Mouse (Mus musculus) intestine, embryonic 14.5 days (tissue): ENCODE results near the gene Tmie. TPM values are rescaled to one million over a fixed set of nuclear protein-coding genes. Genes with fewer than 3 reads are reported as not detected.
"Not testable (repeated sequence)": the region's sequence is repeated elsewhere in the genome, so short reads cannot be mapped to it uniquely, and the experiment has no call there.

Source experiments
- ATAC-seq: fragments of 200-750 bp; cut with Nextera tagmentation; replicated peaks from 2 replicates; pipeline ENCODE4 v1.8.0; 2017; ENCODE audit warnings: low read depth, moderate number of reproducible peaks, moderate TSS enrichment, moderate library complexity; ENCODE audit not compliant: low FRiP score, low TSS enrichment
- DNase-seq: peaks from one replicate; pipeline ENCODE4 v3.0.0-alpha.2; 2018; ENCODE audit warnings: low spot score
- H3K27ac ChIP-seq: fragments of 300-500 bp; sonication (generic); 2 replicates; pipeline ENCODE4 v1.5.1; 2014; ENCODE audit warnings: low read depth, mild to moderate bottlenecking, control low read depth
- H3K27me3 ChIP-seq: fragments of 300-500 bp; sonication (generic); replicated peaks from 2 replicates; pipeline ENCODE4 v1.6.1; 2014; ENCODE audit warnings: low read length, control low read depth; ENCODE audit not compliant: control insufficient read depth, insufficient read depth
- H3K36me3 ChIP-seq: fragments of 300-500 bp; sonication (generic); 2 replicates; pipeline ENCODE4 v1.6.1; 2014; ENCODE audit warnings: low read length, control low read depth; ENCODE audit not compliant: control insufficient read depth, insufficient read depth
- H3K4me1 ChIP-seq: fragments of 300-500 bp; sonication (generic); replicated peaks from 2 replicates; pipeline ENCODE4 v1.6.1; 2014; ENCODE audit warnings: low read length, control low read depth, mixed read lengths; ENCODE audit not compliant: control insufficient read depth, insufficient read depth
- H3K4me2 ChIP-seq: fragments of 300-500 bp; sonication (generic); 2 replicates; pipeline ENCODE4 v1.6.1; 2014; ENCODE audit warnings: low read length
- H3K4me3 ChIP-seq: fragments of 300-500 bp; sonication (generic); 2 replicates; pipeline ENCODE4 v1.5.1; 2014; ENCODE audit warnings: low read depth, low read length, control low read depth, mixed read lengths
- H3K9ac ChIP-seq: fragments of 300-500 bp; sonication (generic); 2 replicates; pipeline ENCODE4 v1.6.1; 2014; ENCODE audit warnings: mild to moderate bottlenecking, low read length
- H3K9me3 ChIP-seq: fragments of 300-500 bp; sonication (generic); 2 replicates; pipeline ENCODE4 v1.6.1; 2016; ENCODE audit warnings: low read length, control low read depth; ENCODE audit not compliant: control insufficient read depth
- WGBS: fragments of 180-500 bp; shearing (Covaris S2); extraction: QIAGEN DNeasy Blood & Tissue Kit; methylation state at CpG from one replicate; pipeline ENCODE4 v1.1.7; 2014; 5-methylcytosine and 5-hydroxymethylcytosine counted together
- polyA plus RNA-seq: library from polyadenylated mRNA; unstranded; fragments of >200 nt; fragmentation: Nextera tagmentation; extraction: Ambion mirVana; gene quantifications from 2 replicates; pipeline ENCODE4 v1.2.1, GENCODE M21; 2014

The Tmie gene
- polyA plus RNA-seq, 1 experiment from 2014 or later: 0.54 TPM

DNA sequence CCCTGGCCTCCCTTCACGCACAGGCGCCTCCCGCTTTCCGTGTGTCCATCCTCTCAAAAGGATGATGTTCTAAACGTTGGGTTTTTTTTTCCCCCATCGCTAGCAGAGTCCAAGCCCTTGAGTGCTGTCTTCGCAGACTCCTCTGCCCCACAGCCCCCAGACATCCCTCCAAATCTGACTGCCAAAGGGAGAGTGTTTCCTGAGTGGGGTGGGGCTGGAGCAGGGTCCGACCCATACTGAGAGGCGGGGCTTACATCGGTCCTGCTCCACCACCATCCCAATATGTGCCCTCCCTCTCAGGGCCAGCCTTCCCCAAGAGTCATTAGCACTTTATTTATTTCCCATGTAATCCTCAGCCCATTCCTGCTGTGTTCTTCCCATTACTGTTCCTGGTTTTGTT is 45.0 kb downstream of the Tmie start:
- Histone ChIP-seq H3K4me1 (no peaks in the 10 kb centered on the region), H3K9ac (no peak overlapping the region), H3K27ac (no peak overlapping the region), H3K27me3 (no peaks in the 10 kb centered on the region), H3K4me3 (no peak overlapping the region), H3K36me3 (no peaks in the 10 kb centered on the region), H3K4me2 (0 out of 2 replicates have a peak overlapping the region, but pooled peaks have one; percentile 13), H3K9me3 (no peaks in the 10 kb centered on the region)
- WGBS: 33% methylated on average over 10 of the region's 10 CpGs
- ATAC-seq: no peak
- DNase-seq: no peak

DNA sequence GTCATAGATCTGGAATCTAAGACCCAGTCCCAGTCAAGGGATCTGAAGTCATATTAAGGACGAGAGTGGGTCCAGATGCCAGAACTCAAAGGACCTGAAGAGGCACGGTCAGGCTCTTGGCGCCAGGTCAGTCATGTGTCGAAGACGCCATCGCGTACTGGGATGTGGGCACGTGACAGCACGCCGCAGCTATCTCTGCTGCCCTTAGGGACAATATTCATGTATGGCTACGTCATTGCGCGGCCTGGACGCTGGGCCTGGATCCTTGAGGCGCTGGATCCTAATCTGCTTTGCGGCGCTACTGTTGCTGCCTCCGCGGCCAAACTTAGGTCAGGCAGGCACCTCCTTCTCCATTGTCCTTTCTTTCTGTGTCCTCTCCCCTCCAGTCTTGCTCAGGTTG is 45.5 kb downstream of the Tmie start, which contains the start of gene Prss45:
Prss45 (plus strand) TSS at position 178 of the 400 bp plus-strand sequence.
- Histone ChIP-seq H3K4me3 (no peak within 1 kb of the TSS), H3K4me2 (0 out of 2 replicates have a peak within 1 kb of the TSS, but pooled peaks have one; percentile 13), H3K36me3 (no peaks in the 10 kb centered on the region), H3K9ac (no peak within 1 kb of the TSS), H3K4me1 (no peaks in the 10 kb centered on the region), H3K27me3 (no peaks in the 10 kb centered on the region), H3K27ac (no peak within 1 kb of the TSS), H3K9me3 (no peaks in the 10 kb centered on the region)
- ATAC-seq (no peak), DNase-seq (no peak)
- 82% methylated on average over 19 of the region's 19 CpGs for WGBS

DNA sequence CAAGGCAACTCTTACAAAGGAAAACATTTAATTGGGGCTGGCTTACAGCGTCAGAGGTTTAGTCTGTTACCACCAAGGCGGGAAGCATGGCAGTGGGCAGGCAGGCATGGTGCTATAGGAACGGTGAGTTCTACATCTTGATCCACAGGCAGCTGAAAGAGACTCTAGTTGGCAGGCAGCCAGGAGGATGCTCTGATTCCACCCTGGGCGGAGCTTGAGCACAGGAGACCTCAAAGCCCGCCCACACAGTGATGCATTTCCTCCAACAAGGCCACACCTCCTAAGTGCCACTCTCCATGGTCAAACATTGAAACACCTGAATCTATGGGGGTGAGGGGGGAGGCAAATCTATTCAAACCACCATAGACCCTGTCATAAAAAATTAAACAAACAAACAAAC is 46.9 kb downstream of the Tmie start:
- Histone ChIP-seq H3K36me3 (no peaks in the 10 kb centered on the region), H3K27me3 (no peaks in the 10 kb centered on the region), H3K9ac (no peak overlapping the region), H3K27ac (no peak overlapping the region), H3K4me3 (no peak overlapping the region), H3K4me2 (no peak overlapping the region), H3K9me3 (no peaks in the 10 kb centered on the region), H3K4me1 (no peaks in the 10 kb centered on the region)
- ATAC-seq (no peak), DNase-seq (no peak)
- WGBS: 72% methylated on average over 5 of the region's 5 CpGs

DNA sequence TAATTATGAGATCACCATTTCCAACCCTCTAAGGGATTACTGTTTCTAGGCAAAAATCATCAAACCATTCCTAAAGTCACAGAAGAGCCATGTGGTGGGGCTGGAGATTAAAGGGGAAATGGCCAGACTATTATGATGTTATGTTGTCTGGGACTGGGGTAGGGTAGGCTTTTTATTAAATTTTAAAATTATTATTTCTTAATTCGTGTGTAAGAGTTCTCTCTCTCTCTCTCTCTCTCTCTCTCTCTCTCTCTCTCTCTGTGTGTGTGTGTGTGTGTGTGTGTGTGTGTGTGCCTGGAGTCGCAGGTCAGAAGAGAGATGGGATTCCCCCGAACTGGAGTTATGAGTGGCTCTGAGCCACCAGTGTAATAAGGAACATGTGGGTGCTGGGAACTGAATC is 53.5 kb downstream of the Tmie start, which contains the start of gene Prss43:
Prss43 (plus strand) TSS at position 301 of the 400 bp plus-strand sequence.
- 84% methylated on average over 3 of the region's 3 CpGs for WGBS
- no peak within 1 kb of the TSS for H3K9ac ChIP-seq

DNA sequence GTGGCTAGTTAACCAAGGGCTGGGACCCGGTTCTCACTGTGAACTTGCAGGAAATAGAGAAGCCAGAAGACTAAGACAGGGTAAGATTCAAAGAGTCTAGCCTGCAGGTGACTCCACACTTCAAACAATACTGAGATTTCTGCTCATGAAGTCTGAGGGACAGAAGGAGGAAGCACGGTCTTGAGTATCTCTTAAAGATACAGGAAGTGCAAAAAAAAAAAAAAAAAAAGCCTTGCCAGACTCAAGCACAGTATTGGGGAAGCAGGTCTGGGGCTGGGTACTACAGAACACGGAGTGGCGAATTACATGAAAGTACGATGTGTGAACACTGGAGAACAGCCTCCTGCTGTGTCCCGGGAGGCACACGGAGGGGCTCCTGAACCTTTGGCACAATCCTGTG is 54.1 kb downstream of the Tmie start:
- no peak overlapping the region for H3K4me3 ChIP-seq
- no peaks in the 10 kb centered on the region for H3K4me1 ChIP-seq
- WGBS: 70% methylated on average over 7 of the region's 7 CpGs
- H3K27me3 ChIP-seq: no peaks in the 10 kb centered on the region
- DNase-seq (no peak), ATAC-seq (no peak)
- no peaks in the 10 kb centered on the region for H3K36me3 ChIP-seq
- H3K9ac ChIP-seq: no peak overlapping the region
- no peaks in the 10 kb centered on the region for H3K9me3 ChIP-seq
- H3K27ac ChIP-seq: no peak overlapping the region
- H3K4me2 ChIP-seq: no peak overlapping the region

More for the DNA sequence above, 53.5 kb downstream of the Tmie start, which contains the start of gene Prss43:
- H3K4me1 ChIP-seq: no peaks in the 10 kb centered on the region
- no peak within 1 kb of the TSS for H3K27ac ChIP-seq
- H3K9me3 ChIP-seq: no peaks in the 10 kb centered on the region
- no peaks in the 10 kb centered on the region for H3K27me3 ChIP-seq
- ATAC-seq: no peak
- DNase-seq: no peak
- no peak within 1 kb of the TSS for H3K4me2 ChIP-seq
- H3K4me3 ChIP-seq: no peak within 1 kb of the TSS
- no peaks in the 10 kb centered on the region for H3K36me3 ChIP-seq

DNA sequence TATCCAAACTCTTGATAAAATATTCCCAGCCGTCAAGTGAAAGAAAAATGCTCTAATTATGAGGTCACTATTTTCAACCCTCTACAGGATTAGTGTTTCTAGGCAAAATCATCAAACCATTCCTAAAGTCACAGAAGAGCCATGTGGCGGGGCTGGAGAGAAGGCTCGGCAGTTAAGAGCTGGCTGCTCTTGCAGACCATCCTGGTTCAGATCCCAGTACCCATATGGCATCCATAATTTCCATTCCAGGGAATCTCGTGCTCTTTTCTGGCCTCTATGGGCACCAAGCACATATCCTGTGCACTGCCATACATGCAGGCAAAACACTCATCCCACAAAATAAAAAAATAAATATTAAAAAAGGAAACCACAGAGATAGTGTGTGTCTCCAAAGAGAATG is 54.5 kb downstream of the Tmie start:
- ATAC-seq (no peak), DNase-seq (no peak)
- H3K36me3 ChIP-seq: no peaks in the 10 kb centered on the region
- no peak overlapping the region for H3K9ac ChIP-seq
- WGBS: 82% methylated on average over 4 of the region's 4 CpGs
- no peak overlapping the region for H3K4me3 ChIP-seq
- H3K4me2 ChIP-seq: no peak overlapping the region
- no peaks in the 10 kb centered on the region for H3K27me3 ChIP-seq
- H3K27ac ChIP-seq: no peak overlapping the region
- H3K9me3 ChIP-seq: no peaks in the 10 kb centered on the region
- H3K4me1 ChIP-seq: no peaks in the 10 kb centered on the region

DNA sequence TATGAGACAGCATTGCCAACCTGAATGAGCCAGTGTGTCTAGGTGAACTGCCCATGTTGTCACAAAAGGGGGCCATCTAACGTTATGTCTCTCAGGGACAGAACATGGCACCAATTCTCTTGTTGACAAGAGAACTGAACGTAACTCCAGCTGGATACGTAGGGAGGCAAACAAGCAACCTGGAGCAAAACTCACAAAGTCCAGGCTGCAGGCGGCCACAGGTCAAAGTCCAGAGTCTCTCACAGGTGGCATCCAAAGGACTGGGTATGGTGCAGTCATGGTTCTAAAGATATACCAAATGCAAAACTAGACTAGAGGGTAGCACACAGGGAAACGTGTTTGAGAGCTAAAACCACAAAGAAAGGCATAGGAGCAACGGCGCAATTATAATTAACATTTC is 58.5 kb downstream of the Tmie start:
- no peak overlapping the region for H3K9ac ChIP-seq
- no peaks in the 10 kb centered on the region for H3K27me3 ChIP-seq
- DNase-seq (no peak), ATAC-seq (no peak)
- 75% methylated on average over 7 of the region's 7 CpGs for WGBS
- H3K4me3 ChIP-seq: no peak overlapping the region
- no peak overlapping the region for H3K27ac ChIP-seq
- no peaks in the 10 kb centered on the region for H3K36me3 ChIP-seq
- H3K4me1 ChIP-seq: no peaks in the 10 kb centered on the region
- H3K4me2 ChIP-seq: no peak overlapping the region
- no peaks in the 10 kb centered on the region for H3K9me3 ChIP-seq

DNA sequence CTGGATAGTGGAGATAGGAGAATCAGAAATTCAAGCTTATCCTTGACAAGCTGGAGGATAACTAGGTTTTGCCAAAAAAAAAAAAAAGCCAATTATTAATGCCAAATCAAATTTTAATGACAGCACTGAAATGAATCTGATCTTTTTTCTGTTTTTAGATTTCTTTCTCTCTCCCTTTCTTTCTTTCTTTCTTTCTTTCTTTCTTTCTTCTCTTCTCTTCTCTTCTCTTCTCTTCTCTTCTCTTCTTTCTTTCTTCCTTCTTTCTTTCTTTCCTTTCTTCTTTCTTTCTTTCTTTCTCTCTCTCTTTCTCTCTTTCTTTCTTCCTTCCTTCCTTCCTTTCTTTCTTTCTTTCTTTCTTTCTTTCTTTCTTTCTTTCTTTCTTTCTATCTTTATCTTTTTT is 59.4 kb downstream of the Tmie start:
- not testable (repeated sequence) for H3K27ac ChIP-seq, H3K36me3 ChIP-seq, H3K9ac ChIP-seq, H3K9me3 ChIP-seq, H3K4me1 ChIP-seq, H3K27me3 ChIP-seq, H3K4me3 ChIP-seq, DNase-seq, H3K4me2 ChIP-seq, ATAC-seq
